Mouse (Mus musculus): Measurements from ENCODE around the gene Sema5b. TPM values are rescaled to one million over a fixed set of nuclear protein-coding genes. Genes with fewer than 3 reads are reported as not detected.

The Sema5b gene
- polyA plus RNA-seq, 1 experiment from 2014 or later = 16.7 TPM

- peaks cover 51% of the 10 kb centered on the region for H3K4me1 ChIP-seq (replicated peaks; ENCODE audit: control insufficient read depth, insufficient read depth, low read length)
These were observed 46.3 kb downstream of the Sema5b start for GRCm38 (mm10) chr16:35587046-35587779.

GRCm38 (mm10) chr16:35587866-35588465 lies 47.0 kb downstream of the Sema5b start:
- Histone ChIP-seq H3K4me3 (replicated peaks; ENCODE audit: low read length) (no peak overlapping the region), H3K27ac (peak overlapping the region; percentile 73), H3K36me3 (replicated peaks; ENCODE audit: control insufficient read depth, insufficient read depth) (no peaks in the 10 kb centered on the region), H3K4me2 (replicated peaks) (peak overlapping the region; percentile 42), H3K9ac (peak overlapping the region; percentile 14; the same call in 1 of the 2 replicates), H3K4me1 (replicated peaks; ENCODE audit: control insufficient read depth, insufficient read depth, low read length) (peaks cover 59% of the 10 kb centered on the region), H3K27me3 (ENCODE audit: control insufficient read depth, insufficient read depth, low read length) (no peaks in the 10 kb centered on the region), H3K9me3 (ENCODE audit: control insufficient read depth, low read length) (no peaks in the 10 kb centered on the region)
- DNase-seq (ENCODE audit: low spot score) (peak; percentile 67), ATAC-seq (ENCODE audit: low FRiP score) (peak; percentile 71)
- 2% methylated on average over 18 of the region's 20 CpGs for WGBS

More at GRCm38 (mm10) chr16:35587046-35587779, 46.3 kb downstream of the Sema5b start:
- no peak overlapping the region for H3K4me3 ChIP-seq (replicated peaks; ENCODE audit: low read length)
- H3K36me3 ChIP-seq (replicated peaks; ENCODE audit: control insufficient read depth, insufficient read depth) = no peaks in the 10 kb centered on the region
- DNase-seq (ENCODE audit: low spot score) = peak; percentile 35
- peak; percentile 4; the same call in 1 of the 2 replicates for ATAC-seq (ENCODE audit: low FRiP score)
- H3K27me3 ChIP-seq (ENCODE audit: control insufficient read depth, insufficient read depth, low read length) = no peaks in the 10 kb centered on the region
- no peaks in the 10 kb centered on the region for H3K9me3 ChIP-seq (ENCODE audit: control insufficient read depth, low read length)
- H3K4me2 ChIP-seq (replicated peaks) = peak overlapping the region; percentile 42
- H3K9ac ChIP-seq = peak overlapping the region; percentile 14; the same call in 1 of the 2 replicates
- 32% methylated on average over 8 of the region's 8 CpGs for WGBS
- H3K27ac ChIP-seq = peak overlapping the region; percentile 73

DNA sequence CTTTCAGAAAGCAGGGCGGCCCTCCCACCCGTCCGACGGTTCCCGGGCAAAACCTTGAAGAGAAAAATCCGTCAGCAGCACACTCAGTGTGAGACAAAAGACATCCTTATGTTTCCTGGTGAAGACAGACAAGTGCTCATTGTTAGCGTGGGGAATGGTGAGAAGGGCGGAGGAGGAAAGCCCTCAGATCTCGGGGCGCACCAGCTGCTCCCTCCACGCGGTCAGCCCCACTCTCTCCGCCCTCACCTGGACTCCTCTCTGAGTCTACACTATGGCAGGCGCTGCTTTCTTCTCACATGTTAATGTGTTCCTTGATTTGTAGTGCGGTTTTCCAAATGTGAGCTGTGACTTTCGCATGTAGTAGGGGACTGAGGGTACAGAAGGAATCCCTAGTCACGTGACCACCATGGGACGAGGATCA lies 47.8 kb downstream of the Sema5b start:
- Histone ChIP-seq H3K27me3 (ENCODE audit: control insufficient read depth, insufficient read depth, low read length) (no peaks in the 10 kb centered on the region), H3K4me2 (replicated peaks) (peak overlapping the region; percentile 35), H3K4me3 (replicated peaks; ENCODE audit: low read length) (no peak overlapping the region), H3K27ac (peak overlapping the region; percentile 53; the same call in 1 of the 2 replicates), H3K4me1 (replicated peaks; ENCODE audit: control insufficient read depth, insufficient read depth, low read length) (peaks cover 59% of the 10 kb centered on the region), H3K9ac (no peak overlapping the region), H3K9me3 (ENCODE audit: control insufficient read depth, low read length) (no peaks in the 10 kb centered on the region), H3K36me3 (replicated peaks; ENCODE audit: control insufficient read depth, insufficient read depth) (no peaks in the 10 kb centered on the region)
- ATAC-seq (ENCODE audit: low FRiP score) (no peak), DNase-seq (ENCODE audit: low spot score) (peak; percentile 33)
- WGBS = 4% methylated on average over 18 of the region's 18 CpGs

- no peak overlapping the region for H3K4me2 ChIP-seq (replicated peaks)
- DNase-seq (ENCODE audit: low spot score) = peak; percentile 50
- no peaks in the 10 kb centered on the region for H3K27me3 ChIP-seq (ENCODE audit: control insufficient read depth, insufficient read depth, low read length)
- WGBS = 16% methylated on average over 11 of the region's 11 CpGs
- peak overlapping the region; percentile 4; the same call in 1 of the 2 replicates for H3K27ac ChIP-seq
- peaks cover 57% of the 10 kb centered on the region for H3K4me1 ChIP-seq (replicated peaks; ENCODE audit: control insufficient read depth, insufficient read depth, low read length)
- no peak overlapping the region for H3K9ac ChIP-seq
- no peaks in the 10 kb centered on the region for H3K9me3 ChIP-seq (ENCODE audit: control insufficient read depth, low read length)
- no peaks in the 10 kb centered on the region for H3K36me3 ChIP-seq (replicated peaks; ENCODE audit: control insufficient read depth, insufficient read depth)
- peak; percentile 35; the same call in 1 of the 2 replicates for ATAC-seq (ENCODE audit: low FRiP score)
- H3K4me3 ChIP-seq (replicated peaks; ENCODE audit: low read length) = no peak overlapping the region
These were observed 50.8 kb downstream of the Sema5b start for GRCm38 (mm10) chr16:35591756-35592155.

GRCm38 (mm10) chr16:35592274-35593065 lies 51.5 kb downstream of the Sema5b start:
- Histone ChIP-seq H3K4me1 (replicated peaks; ENCODE audit: control insufficient read depth, insufficient read depth, low read length) (peaks cover 53% of the 10 kb centered on the region), H3K4me3 (replicated peaks; ENCODE audit: low read length) (no peak overlapping the region), H3K9ac (no peak overlapping the region), H3K9me3 (ENCODE audit: control insufficient read depth, low read length) (no peaks in the 10 kb centered on the region), H3K36me3 (replicated peaks; ENCODE audit: control insufficient read depth, insufficient read depth) (no peaks in the 10 kb centered on the region), H3K27ac (peak overlapping the region; percentile 69), H3K27me3 (ENCODE audit: control insufficient read depth, insufficient read depth, low read length) (no peaks in the 10 kb centered on the region), H3K4me2 (replicated peaks) (0 out of 2 replicates have a peak overlapping the region, but pooled peaks have one; percentile 2)
- DNase-seq (ENCODE audit: low spot score) (peak; percentile 56), ATAC-seq (ENCODE audit: low FRiP score) (peak; percentile 35; the same call in 1 of the 2 replicates)
- 19% methylated on average over 5 of the region's 5 CpGs for WGBS

DNA sequence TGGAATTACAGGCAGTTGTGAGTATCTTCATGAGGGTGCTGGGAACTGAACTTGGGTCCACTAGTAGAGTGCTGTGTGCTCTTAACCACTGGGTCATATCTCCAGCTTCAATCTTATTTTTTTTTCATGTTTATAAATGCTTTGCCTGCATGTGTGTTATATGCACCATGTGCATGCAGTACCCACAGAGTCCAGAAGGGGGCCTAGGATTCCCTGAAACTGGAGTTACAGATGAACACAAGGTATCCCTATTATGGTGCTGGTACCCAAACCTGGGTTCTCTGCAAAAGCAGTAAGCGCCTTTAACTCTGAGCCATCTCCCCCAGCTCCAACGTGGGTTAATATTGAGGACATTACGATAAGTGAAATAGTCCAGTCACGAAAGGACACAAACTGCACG lies 52.5 kb downstream of the Sema5b start:
- Histone ChIP-seq H3K4me3 (replicated peaks; ENCODE audit: low read length) (no peak overlapping the region), H3K9ac (no peak overlapping the region), H3K27me3 (ENCODE audit: control insufficient read depth, insufficient read depth, low read length) (no peaks in the 10 kb centered on the region), H3K36me3 (replicated peaks; ENCODE audit: control insufficient read depth, insufficient read depth) (no peaks in the 10 kb centered on the region), H3K4me1 (replicated peaks; ENCODE audit: control insufficient read depth, insufficient read depth, low read length) (peaks cover 51% of the 10 kb centered on the region), H3K9me3 (ENCODE audit: control insufficient read depth, low read length) (no peaks in the 10 kb centered on the region), H3K27ac (no peak overlapping the region; the same call in 1 of the 2 replicates), H3K4me2 (replicated peaks) (no peak overlapping the region)
- 98% methylated on average over 5 of the region's 5 CpGs for WGBS
- ATAC-seq (ENCODE audit: low FRiP score) (no peak), DNase-seq (ENCODE audit: low spot score) (no peak)

DNA sequence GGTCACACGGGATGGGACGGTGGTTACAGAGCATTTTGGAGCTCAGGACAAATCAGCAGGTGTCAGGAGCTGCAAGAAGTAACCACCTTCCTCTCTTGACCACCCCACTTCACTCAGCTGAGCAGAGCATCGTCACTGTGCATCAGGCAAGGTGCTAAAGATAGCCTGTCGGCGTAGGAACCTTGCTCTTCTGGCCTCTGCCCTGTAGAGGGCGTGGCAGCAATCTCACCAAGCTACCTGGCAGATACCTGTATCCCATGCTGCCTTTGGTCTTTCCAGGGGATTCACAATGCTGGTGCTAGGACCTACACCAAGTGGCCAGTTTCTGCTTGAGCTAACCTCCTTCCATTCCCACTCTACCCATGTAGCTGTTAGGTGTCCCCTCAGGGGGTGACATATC lies 55.3 kb downstream of the Sema5b start:
- ATAC-seq (ENCODE audit: low FRiP score) = no peak
- no peaks in the 10 kb centered on the region for H3K9me3 ChIP-seq (ENCODE audit: control insufficient read depth, low read length)
- H3K4me2 ChIP-seq (replicated peaks) = no peak overlapping the region
- H3K27me3 ChIP-seq (ENCODE audit: control insufficient read depth, insufficient read depth, low read length) = no peaks in the 10 kb centered on the region
- 49% methylated on average over 6 of the region's 6 CpGs for WGBS
- no peak overlapping the region for H3K27ac ChIP-seq
- no peaks in the 10 kb centered on the region for H3K36me3 ChIP-seq (replicated peaks; ENCODE audit: control insufficient read depth, insufficient read depth)
- no peak overlapping the region for H3K4me3 ChIP-seq (replicated peaks; ENCODE audit: low read length)
- H3K4me1 ChIP-seq (replicated peaks; ENCODE audit: control insufficient read depth, insufficient read depth, low read length) = peaks cover 46% of the 10 kb centered on the region
- DNase-seq (ENCODE audit: low spot score) = no peak
- H3K9ac ChIP-seq = no peak overlapping the region

GRCm38 (mm10) chr16:35596661-35597350 lies 55.9 kb downstream of the Sema5b start:
- no peaks in the 10 kb centered on the region for H3K36me3 ChIP-seq (replicated peaks; ENCODE audit: control insufficient read depth, insufficient read depth)
- 10% methylated on average over 8 of the region's 8 CpGs for WGBS
- no peak overlapping the region for H3K4me2 ChIP-seq (replicated peaks)
- ATAC-seq (ENCODE audit: low FRiP score) (peak; percentile 60), DNase-seq (ENCODE audit: low spot score) (peak; percentile 61)
- no peak overlapping the region for H3K9ac ChIP-seq
- H3K4me3 ChIP-seq (replicated peaks; ENCODE audit: low read length) = no peak overlapping the region
- H3K27ac ChIP-seq = no peak overlapping the region; the same call in 1 of the 2 replicates
- peaks cover 41% of the 10 kb centered on the region for H3K4me1 ChIP-seq (replicated peaks; ENCODE audit: control insufficient read depth, insufficient read depth, low read length)
- H3K27me3 ChIP-seq (ENCODE audit: control insufficient read depth, insufficient read depth, low read length) = no peaks in the 10 kb centered on the region
- no peaks in the 10 kb centered on the region for H3K9me3 ChIP-seq (ENCODE audit: control insufficient read depth, low read length)
